Mouse (Mus musculus): ENCODE results near the gene Cct3. TPM values are rescaled to one million over a fixed set of nuclear protein-coding genes. Genes with fewer than 3 reads are reported as not detected.
A peak's percentile ranks its signal among the peaks of the same experiment; 100 is the strongest.

Gene Cct3
- polyA plus RNA-seq, 1 experiment from 2014 or later, result 435 TPM

DNA sequence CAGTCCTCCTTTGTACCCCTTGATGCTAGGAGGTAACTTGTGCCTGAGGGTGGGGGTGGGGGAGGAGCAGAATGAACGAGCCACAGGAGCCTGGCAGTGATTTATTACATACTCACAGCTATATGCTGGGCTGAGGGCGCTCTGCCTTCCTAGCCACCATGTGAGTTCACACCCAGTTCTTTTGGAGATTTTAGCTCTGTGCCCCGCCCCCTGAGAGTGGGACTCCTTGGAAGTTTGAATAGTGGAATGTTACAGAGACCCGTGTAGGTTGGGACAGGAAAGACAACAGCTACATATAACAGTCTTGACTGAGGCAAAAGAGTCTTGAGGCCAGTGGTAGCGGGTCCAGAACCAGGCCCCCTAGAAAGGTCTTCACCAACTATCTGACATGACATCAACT, 32.0 kb downstream of the Cct3 start:
- H3K36me3 ChIP-seq (ENCODE audit: control insufficient read depth, insufficient read depth, low read length), result peaks cover 7% of the 10 kb centered on the region; the same call in 1 of the 2 replicates
- no peak for ATAC-seq (ENCODE audit: insufficient read depth, low FRiP score)
- no peak overlapping the region for H3K4me2 ChIP-seq (ENCODE audit: low read depth, low read length)
- H3K4me3 ChIP-seq (replicated peaks; ENCODE audit: low read length), result no peak overlapping the region
- H3K9me3 ChIP-seq (replicated peaks; ENCODE audit: control insufficient read depth, low read length), result no peaks in the 10 kb centered on the region
- no peak overlapping the region for H3K27ac ChIP-seq (ENCODE audit: low read length)
- no peaks in the 10 kb centered on the region for H3K27me3 ChIP-seq (ENCODE audit: control insufficient read depth, insufficient read depth, low read length)
- 57% methylated on average over 5 of the region's 5 CpGs for WGBS
- no peak overlapping the region for H3K9ac ChIP-seq (ENCODE audit: low read length)
- peaks cover 13% of the 10 kb centered on the region for H3K4me1 ChIP-seq (ENCODE audit: control insufficient read depth, insufficient read depth, low read length)

DNA sequence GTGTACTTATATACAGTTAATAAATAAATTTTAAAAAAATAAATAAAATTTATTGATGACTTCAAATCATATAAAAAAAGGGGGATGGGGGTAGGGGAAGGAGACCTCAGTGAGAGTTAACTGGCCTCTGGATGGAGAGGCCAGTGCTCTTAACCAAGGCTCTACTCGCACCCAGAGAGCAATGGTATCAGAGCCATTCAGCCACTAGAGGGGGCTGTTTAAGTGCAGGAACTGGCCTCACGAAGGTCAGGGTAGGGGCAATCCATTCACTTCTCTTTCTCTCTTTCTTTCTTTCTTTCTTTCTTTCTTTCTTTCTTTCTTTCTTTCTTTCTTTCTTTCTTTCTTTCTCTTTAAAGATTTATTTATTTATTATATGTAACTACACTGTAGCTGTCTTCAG, 34.4 kb downstream of the Cct3 start:
- no peaks in the 10 kb centered on the region for H3K9me3 ChIP-seq (replicated peaks; ENCODE audit: control insufficient read depth, low read length)
- ATAC-seq (ENCODE audit: insufficient read depth, low FRiP score), result no peak
- peaks cover 7% of the 10 kb centered on the region; the same call in 1 of the 2 replicates for H3K36me3 ChIP-seq (ENCODE audit: control insufficient read depth, insufficient read depth, low read length)
- H3K27ac ChIP-seq (ENCODE audit: low read length), result no peak overlapping the region
- H3K4me3 ChIP-seq (replicated peaks; ENCODE audit: low read length), result no peak overlapping the region
- H3K9ac ChIP-seq (ENCODE audit: low read length), result no peak overlapping the region
- 31% methylated on average over 2 of the region's 2 CpGs for WGBS
- no peaks in the 10 kb centered on the region for H3K27me3 ChIP-seq (ENCODE audit: control insufficient read depth, insufficient read depth, low read length)
- H3K4me2 ChIP-seq (ENCODE audit: low read depth, low read length), result no peak overlapping the region
- H3K4me1 ChIP-seq (ENCODE audit: control insufficient read depth, insufficient read depth, low read length), result peaks cover 16% of the 10 kb centered on the region

DNA sequence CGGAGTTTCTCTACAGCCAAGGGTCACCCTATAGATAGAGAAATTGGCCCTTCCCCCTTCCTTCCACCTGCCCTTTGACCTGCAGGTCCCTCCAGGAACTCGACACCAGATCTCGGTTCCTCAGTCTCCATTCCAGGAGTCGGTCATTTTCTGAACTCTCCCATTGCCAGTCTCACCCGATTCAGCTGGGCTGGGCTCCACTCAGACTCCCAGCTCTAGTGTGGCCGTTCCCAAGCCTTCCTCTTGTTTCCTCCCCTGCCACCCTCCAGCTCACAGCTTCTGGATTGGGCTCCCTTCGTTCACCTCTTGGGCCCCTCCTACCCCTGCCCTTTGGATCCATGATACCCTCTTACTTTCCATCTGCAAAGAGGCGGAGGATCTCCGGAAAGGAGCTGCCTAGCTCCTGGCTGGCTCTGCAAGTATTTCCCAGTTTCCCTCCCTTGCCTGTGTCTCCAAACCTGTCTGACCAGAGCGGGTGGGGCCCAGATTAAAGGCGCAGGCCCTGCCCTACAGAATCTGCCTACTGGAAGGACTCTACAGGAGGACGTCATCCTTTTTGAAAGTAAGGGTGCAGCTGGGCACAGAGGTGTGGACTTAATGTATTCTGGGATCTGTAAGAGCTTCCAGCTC, 37.2 kb downstream of the Cct3 start:
- H3K36me3 ChIP-seq (ENCODE audit: control insufficient read depth, insufficient read depth, low read length), result no peaks in the 10 kb centered on the region
- H3K4me1 ChIP-seq (ENCODE audit: control insufficient read depth, insufficient read depth, low read length), result peaks cover 33% of the 10 kb centered on the region
- peak; percentile 67 for ATAC-seq (ENCODE audit: insufficient read depth, low FRiP score)
- H3K9me3 ChIP-seq (replicated peaks; ENCODE audit: control insufficient read depth, low read length), result no peaks in the 10 kb centered on the region
- H3K4me3 ChIP-seq (replicated peaks; ENCODE audit: low read length), result peak overlapping the region; percentile 83
- WGBS, result 34% methylated on average over 12 of the region's 12 CpGs
- no peaks in the 10 kb centered on the region for H3K27me3 ChIP-seq (ENCODE audit: control insufficient read depth, insufficient read depth, low read length)
- peak overlapping the region; percentile 57 for H3K9ac ChIP-seq (ENCODE audit: low read length)
- H3K4me2 ChIP-seq (ENCODE audit: low read depth, low read length), result peak overlapping the region; percentile 84
- peak overlapping the region; percentile 97 for H3K27ac ChIP-seq (ENCODE audit: low read length)

DNA sequence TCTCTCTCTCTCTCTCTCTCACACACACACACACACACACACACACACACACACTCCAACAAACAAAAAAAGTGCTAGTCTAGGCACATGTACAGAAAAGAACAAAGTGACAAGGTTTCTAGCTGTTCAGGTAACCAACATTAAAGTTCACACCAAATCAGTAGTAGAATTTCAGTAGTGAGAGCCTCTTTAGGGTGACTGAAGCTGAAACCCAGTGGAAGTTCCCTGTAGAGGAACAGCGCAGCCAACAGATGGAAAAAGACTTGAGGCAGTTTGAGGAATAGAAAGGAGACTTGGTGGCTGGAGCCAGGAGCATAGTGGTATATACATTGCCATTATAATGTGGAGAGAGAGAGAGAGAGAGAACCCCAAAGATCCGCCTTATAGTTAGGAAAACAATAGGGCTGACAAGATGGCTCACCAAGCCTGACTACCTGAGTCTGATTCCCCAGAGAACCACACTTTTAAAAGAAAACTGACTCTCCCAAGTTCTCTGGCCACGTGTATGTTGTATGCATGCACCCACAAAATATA, 38.1 kb downstream of the Cct3 start:
- H3K27me3 ChIP-seq (ENCODE audit: control insufficient read depth, insufficient read depth, low read length), result no peaks in the 10 kb centered on the region
- H3K4me3 ChIP-seq (replicated peaks; ENCODE audit: low read length), result peak overlapping the region; percentile 83
- peak overlapping the region; percentile 84 for H3K4me2 ChIP-seq (ENCODE audit: low read depth, low read length)
- no peaks in the 10 kb centered on the region for H3K9me3 ChIP-seq (replicated peaks; ENCODE audit: control insufficient read depth, low read length)
- no peak for ATAC-seq (ENCODE audit: insufficient read depth, low FRiP score)
- H3K4me1 ChIP-seq (ENCODE audit: control insufficient read depth, insufficient read depth, low read length), result peaks cover 34% of the 10 kb centered on the region
- 34% methylated on average over 3 of the region's 3 CpGs for WGBS
- H3K9ac ChIP-seq (ENCODE audit: low read length), result peak overlapping the region; percentile 93
- no peaks in the 10 kb centered on the region for H3K36me3 ChIP-seq (ENCODE audit: control insufficient read depth, insufficient read depth, low read length)
- peak overlapping the region; percentile 97 for H3K27ac ChIP-seq (ENCODE audit: low read length)

DNA sequence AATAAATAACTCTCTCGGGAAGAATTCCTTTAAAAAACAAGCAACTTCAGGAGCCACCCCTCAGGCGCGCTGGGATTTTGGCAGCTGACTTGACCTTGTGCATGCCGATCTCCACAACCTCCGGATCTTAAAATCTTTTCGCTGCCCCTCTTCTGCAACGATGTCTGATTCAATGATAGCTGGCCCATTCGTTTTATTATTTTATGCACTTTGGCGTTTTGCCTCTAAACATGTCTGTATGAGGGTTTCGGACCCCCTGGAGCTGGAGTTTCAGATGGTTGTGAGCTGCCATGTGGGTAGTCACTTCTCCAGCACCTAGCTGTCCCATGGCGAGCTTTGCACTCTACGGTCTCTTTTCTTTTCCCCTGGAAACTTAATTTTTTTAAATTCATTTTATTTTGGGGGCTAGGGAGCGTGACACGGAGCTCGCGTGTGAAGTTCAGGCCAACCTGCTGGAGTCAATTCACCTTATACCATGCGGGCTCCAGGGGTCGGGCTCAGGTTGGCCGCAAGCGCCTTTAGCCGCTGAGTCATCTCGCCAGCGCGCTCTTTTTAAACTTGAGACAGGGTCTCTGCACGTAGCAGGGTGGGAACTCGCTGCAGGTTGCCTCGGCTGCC, 38.6 kb downstream of the Cct3 start:
- Histone ChIP-seq H3K4me1 (ENCODE audit: control insufficient read depth, insufficient read depth, low read length) (peaks cover 34% of the 10 kb centered on the region), H3K36me3 (ENCODE audit: control insufficient read depth, insufficient read depth, low read length) (no peaks in the 10 kb centered on the region), H3K27me3 (ENCODE audit: control insufficient read depth, insufficient read depth, low read length) (no peaks in the 10 kb centered on the region), H3K4me3 (replicated peaks; ENCODE audit: low read length) (peak overlapping the region; percentile 83), H3K27ac (ENCODE audit: low read length) (peak overlapping the region; percentile 97), H3K9ac (ENCODE audit: low read length) (peak overlapping the region; percentile 93), H3K9me3 (replicated peaks; ENCODE audit: control insufficient read depth, low read length) (no peaks in the 10 kb centered on the region), H3K4me2 (ENCODE audit: low read depth, low read length) (peak overlapping the region; percentile 84)
- WGBS, result under 1% methylated on average over 27 of the region's 27 CpGs
- peak; percentile 18; the same call in 1 of the 2 replicates for ATAC-seq (ENCODE audit: insufficient read depth, low FRiP score)

DNA sequence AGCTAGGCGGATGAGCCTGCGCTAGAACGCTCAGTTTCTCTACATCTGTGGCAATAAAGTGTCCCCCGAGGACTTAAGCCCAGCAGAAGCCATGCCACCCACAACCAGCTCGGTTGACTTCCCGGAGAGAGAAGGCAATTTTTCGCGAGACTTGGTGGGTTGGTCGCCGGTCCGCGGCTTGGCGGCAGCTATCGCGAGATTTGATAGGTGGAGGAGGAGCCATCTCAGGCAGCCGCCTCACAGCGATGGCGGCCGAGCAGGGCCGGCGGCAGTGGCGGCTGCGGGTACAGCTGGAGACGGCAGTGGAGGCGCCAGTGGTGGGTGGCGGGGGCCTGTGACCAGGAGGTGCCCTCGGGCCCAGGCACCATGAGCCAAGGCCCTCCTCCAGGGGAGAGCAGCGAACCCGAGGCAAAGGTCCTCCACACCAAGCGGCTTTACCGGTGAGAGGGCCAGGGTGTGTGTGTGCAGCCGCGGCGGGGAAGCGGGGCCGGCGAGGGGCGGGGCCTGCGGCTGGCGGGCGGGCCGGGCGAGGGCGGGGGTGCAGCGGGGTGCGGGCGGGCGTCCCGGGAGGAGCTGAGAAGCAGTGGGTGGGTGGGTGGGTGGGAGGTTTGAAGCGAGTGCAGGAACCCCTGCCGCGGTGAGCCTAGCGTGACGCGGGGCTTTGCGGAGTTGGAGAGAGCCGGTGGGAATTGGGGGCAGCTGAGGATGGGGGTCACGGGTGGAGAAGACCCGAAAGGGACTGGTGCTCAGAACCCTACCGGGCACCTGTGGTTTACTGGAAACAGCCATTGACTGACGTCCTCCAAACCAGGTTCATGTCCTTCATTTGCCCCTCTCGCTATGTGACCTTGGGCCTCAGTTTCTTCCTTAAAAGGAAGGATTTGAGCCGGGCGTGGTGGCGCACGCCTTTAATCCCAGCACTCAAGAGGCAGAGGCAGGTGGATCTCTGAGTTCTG, 39.4 kb downstream of the Cct3 start, which contains the start of the genes Tmem79 and Smg5:
TSS of gene Tmem79 (minus strand) at position 91 of the 956 bp plus-strand sequence.
TSS of gene Smg5 (plus strand) at position 203 of the 956 bp plus-strand sequence.
- Histone ChIP-seq H3K27me3 (ENCODE audit: control insufficient read depth, insufficient read depth, low read length) (no peaks in the 10 kb centered on the region), H3K4me3 (replicated peaks; ENCODE audit: low read length) (peak within 1 kb of the TSS; percentile 83), H3K9ac (ENCODE audit: low read length) (peak within 1 kb of the TSS; percentile 93), H3K9me3 (replicated peaks; ENCODE audit: control insufficient read depth, low read length) (no peaks in the 10 kb centered on the region), H3K4me2 (ENCODE audit: low read depth, low read length) (peak within 1 kb of the TSS; percentile 84), H3K4me1 (ENCODE audit: control insufficient read depth, insufficient read depth, low read length) (peaks cover 34% of the 10 kb centered on the region), H3K36me3 (ENCODE audit: control insufficient read depth, insufficient read depth, low read length) (no peaks in the 10 kb centered on the region), H3K27ac (ENCODE audit: low read length) (peak within 1 kb of the TSS; percentile 97)
- WGBS, result 1% methylated on average over 56 of the region's 66 CpGs
- ATAC-seq (ENCODE audit: insufficient read depth, low FRiP score), result peak; percentile 91

DNA sequence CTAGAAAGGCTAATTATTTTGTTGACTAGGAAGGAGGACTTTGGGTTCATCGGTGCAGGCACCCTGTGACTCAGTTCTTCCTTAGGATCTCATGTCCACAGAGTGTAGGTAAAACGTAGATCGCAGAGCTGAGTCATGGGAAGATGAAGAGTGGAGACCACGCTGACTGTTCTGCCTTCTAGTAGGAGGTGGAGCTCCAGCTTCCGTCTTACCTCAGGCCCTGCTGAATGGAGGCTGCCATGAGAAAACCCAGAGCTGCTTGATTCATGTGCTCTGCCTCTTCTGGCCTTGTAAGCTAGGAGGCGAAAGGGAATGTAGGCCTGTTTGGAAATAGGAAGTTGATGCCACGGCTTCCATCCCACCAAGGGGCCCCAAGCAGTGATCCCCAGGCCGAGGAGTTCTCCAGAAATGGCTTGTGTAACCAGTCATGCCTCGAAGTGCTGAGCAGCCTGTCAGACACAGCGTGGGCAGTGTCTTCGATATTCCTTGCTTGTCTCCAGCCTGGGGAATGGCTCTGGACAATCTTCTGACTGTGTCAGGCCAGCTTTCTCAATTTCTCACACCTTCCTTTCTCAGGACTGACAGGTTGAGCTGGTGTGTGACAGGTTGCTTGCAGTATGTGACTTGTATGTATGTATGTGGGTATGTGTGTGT, 40.6 kb downstream of the Cct3 start:
- Histone ChIP-seq H3K4me1 (ENCODE audit: control insufficient read depth, insufficient read depth, low read length) (peaks cover 34% of the 10 kb centered on the region), H3K36me3 (ENCODE audit: control insufficient read depth, insufficient read depth, low read length) (peaks cover 7% of the 10 kb centered on the region; the same call in 1 of the 2 replicates), H3K4me2 (ENCODE audit: low read depth, low read length) (peak overlapping the region; percentile 84), H3K4me3 (replicated peaks; ENCODE audit: low read length) (peak overlapping the region; percentile 83), H3K27me3 (ENCODE audit: control insufficient read depth, insufficient read depth, low read length) (no peaks in the 10 kb centered on the region), H3K9me3 (replicated peaks; ENCODE audit: control insufficient read depth, low read length) (no peaks in the 10 kb centered on the region), H3K27ac (ENCODE audit: low read length) (peak overlapping the region; percentile 97), H3K9ac (ENCODE audit: low read length) (peak overlapping the region; percentile 39; the same call in 1 of the 2 replicates)
- no peak for ATAC-seq (ENCODE audit: insufficient read depth, low FRiP score)
- 55% methylated on average over 11 of the region's 11 CpGs for WGBS

DNA sequence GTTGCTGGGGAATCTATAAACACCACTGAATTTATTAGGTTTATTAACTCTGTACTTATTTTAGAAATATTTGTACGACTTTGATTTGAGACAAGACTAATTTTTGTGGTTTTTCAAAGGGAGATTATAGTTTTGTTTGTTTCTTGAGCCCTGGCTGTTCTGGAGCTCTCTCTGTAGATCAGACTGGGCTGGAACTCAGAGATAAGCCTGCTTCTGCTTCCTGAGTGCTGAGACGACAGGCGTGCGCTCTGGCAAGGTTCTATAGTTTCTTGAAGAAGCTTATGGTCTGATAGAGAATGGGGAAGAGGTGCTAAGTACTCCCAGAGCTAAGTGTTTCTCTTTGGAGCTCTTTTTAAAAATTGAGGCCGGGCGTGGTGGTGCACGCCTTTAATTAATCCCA, 41.4 kb downstream of the Cct3 start:
- 83% methylated on average over 7 of the region's 7 CpGs for WGBS
- no peak for ATAC-seq (ENCODE audit: insufficient read depth, low FRiP score)

More for the DNA sequence above, 41.4 kb downstream of the Cct3 start:
- H3K27ac ChIP-seq (ENCODE audit: low read length), result no peak overlapping the region
- H3K4me2 ChIP-seq (ENCODE audit: low read depth, low read length), result no peak overlapping the region
- peaks cover 30% of the 10 kb centered on the region for H3K4me1 ChIP-seq (ENCODE audit: control insufficient read depth, insufficient read depth, low read length)
- no peak overlapping the region for H3K4me3 ChIP-seq (replicated peaks; ENCODE audit: low read length)
- no peaks in the 10 kb centered on the region for H3K9me3 ChIP-seq (replicated peaks; ENCODE audit: control insufficient read depth, low read length)
- H3K27me3 ChIP-seq (ENCODE audit: control insufficient read depth, insufficient read depth, low read length), result no peaks in the 10 kb centered on the region
- H3K9ac ChIP-seq (ENCODE audit: low read length), result no peak overlapping the region
- H3K36me3 ChIP-seq (ENCODE audit: control insufficient read depth, insufficient read depth, low read length), result peaks cover 7% of the 10 kb centered on the region; the same call in 1 of the 2 replicates

Data from stomach, embryonic 16.5 days (tissue).